Mouse (Mus musculus) megakaryocyte, adult 5-6 weeks (primary cell): ENCODE measurements around the gene Gpr107. TPM values are rescaled to one million over a fixed set of nuclear protein-coding genes. Genes with fewer than 3 reads are reported as not detected.
A peak's percentile ranks its signal among the peaks of the same experiment; 100 is the strongest.

Experiments
- ATAC-seq: 2 replicates; pipeline ENCODE4 v1.8.0; 2016; ENCODE audit warnings: mild to moderate bottlenecking, inconsistent platforms; ENCODE audit not compliant: poor library complexity, severe bottlenecking
- total RNA-seq, 2 experiments: library from RNA; stranded (forward) in 1 of 2; stranded (reverse) in 1 of 2; fragments of 153-499, 151-499 nt in 1 of 2; fragments of 221-1000, 200-1000 nt in 1 of 2; gene quantifications; 2 replicates each; pipeline versions ENCODE4 v1.2.3 to v1.2.4; 2015 to 2017

Gene Gpr107
- total RNA-seq (2015) (22.1 and 22.2 TPM in 2 replicates), total RNA-seq (2017) (29.2 and 32.1 TPM in 2 replicates)

GRCm38 (mm10) chr2:31151892-31152812 lies at the start of gene Gpr107:
TSS of gene Gpr107 (plus strand) at chr2:31152316.
- peak; percentile 98 for ATAC-seq

GRCm38 (mm10) chr2:31103321-31103720 lies 48.8 kb upstream of the Gpr107 start:
- ATAC-seq, result no peak

DNA sequence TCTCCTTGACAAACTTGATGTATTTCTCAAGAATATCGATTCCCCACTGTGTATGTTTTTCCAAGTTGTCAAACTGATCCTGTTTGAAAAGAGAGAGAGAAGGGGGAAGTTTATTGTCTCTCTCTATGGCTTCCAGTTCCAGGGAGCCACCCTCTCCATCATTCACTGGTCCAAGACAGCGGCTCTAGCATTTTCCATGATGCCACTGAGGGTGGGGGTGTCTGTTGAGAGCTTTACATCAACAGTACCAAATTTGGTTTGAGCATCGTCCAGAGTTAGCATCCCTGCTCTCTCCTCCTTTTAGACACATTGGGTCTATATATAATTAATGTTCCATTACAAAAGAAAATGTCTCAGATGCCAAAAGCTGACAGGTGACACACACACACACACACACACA lies 46.8 kb upstream of the Gpr107 start:
- no peak for ATAC-seq

- no peak for ATAC-seq
These were observed 46.1 kb upstream of the Gpr107 start for GRCm38 (mm10) chr2:31106004-31106403.

DNA sequence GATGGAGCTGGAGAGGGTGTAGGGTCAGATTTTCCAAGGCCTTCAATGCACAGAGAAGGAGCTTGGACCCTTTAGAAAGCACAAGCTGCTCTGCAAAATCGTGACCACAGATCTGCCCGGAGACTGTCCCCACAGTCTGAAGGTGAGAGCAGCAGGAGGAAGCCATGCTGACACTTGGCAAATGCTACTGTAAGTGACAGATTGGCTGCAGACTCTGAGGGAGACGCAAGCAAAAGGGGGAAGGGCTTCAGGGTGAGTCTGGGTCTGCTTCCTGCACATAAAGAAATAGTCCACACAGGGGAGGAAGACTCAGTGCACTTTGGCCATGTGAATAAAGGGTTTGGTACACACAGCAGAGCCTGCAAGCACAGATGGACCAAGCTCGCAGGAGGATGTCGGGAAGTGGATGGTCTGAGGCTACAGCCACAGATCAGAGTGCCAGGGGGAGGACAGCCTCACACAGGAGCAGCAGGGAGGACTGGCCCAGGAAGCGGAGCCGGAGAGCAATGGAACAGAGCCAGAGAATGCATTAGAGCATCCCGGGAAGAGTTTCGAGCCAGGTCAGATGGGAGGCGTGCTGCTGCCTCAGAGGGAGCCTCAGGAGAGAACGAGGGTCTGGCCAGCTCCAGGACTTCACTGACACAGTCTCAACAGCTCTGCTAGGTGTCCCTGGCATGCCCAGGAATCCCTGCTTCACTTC lies 45.3 kb upstream of the Gpr107 start:
- 0 out of 2 replicates have a peak, but pooled peaks have one; percentile 30 for ATAC-seq

DNA sequence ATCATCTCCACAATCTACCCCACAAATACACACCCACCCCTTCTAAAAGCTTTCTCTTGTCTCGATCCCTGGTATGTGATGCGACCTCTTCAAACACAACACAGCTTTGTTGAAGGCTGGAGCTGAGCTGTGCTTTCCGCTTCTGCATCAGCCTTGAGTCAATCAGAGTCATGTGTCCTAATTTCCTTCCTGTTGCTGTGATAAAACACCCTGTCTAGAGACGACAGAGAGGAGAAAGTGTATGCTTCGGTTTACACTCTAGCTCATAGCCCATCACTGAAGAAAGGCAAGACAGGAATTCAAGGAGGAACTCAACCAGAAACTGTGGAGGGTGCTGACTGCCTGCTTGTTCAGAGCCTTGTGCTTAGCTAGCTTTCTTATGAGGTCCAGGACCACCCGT lies 43.9 kb upstream of the Gpr107 start:
- peak; percentile 85 for ATAC-seq

- no peak for ATAC-seq
These were observed 42.1 kb upstream of the Gpr107 start for GRCm38 (mm10) chr2:31109960-31110548.

- ATAC-seq, result no peak
These were observed 40.4 kb upstream of the Gpr107 start for GRCm38 (mm10) chr2:31111685-31112084.

DNA sequence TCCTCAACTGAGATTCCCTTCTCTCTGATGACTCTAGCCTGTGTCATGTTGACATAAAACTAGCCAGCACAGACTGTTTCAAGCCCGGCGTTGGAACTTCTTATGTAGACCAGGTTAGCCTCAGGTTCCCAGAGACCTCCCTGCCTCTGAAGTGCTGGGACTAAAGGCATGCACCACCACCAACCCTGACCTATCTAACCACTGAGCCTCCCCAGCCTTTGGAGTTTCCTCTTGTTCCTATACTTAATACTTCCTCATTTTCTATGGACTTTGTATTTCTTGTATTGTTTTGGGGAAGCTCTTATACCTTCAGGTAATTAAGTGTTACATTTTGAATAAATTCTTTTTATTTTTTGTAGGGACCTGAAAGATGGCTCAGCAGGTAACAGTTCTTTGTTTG lies 37.9 kb upstream of the Gpr107 start:
- peak; percentile 57 for ATAC-seq

DNA sequence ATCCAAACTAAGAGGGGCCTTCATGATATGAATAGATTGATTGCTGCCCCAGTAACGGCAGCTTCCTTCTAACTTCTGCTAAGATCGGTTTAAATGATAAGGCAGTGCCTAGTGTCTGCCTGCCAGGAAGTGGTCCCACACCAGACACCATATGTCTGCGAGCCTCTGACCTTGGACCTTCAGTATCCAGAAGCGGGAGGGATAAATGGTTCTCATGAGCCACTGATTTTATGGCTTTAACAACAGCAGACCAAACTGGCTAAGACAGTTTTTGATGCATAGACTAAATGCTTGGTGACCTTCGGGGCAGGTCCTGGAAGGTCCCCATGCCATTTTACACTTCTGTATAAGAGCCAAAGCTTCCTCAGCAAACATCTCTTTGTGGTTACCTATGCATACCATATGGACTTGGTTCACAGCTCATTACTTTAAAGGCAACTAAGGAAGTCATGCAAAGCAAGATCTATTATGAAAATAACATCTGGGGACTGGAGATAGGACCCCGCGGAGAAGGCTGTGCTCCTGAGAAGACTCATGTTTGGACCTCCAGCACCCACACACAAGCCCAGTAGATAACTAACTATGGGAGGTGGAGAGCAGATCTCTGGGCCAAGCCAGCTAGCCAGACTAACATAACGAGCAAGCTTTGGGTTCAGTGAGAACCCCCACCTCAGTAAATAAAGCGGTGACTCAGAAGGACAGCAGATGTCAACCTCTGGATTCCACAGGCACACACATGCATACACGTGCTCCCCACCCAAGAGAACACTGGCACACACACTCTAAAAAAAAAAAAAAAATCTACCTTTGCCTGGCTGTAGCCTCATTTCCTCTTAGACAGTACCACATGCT lies 36.8 kb upstream of the Gpr107 start:
- peak; percentile 48 for ATAC-seq

DNA sequence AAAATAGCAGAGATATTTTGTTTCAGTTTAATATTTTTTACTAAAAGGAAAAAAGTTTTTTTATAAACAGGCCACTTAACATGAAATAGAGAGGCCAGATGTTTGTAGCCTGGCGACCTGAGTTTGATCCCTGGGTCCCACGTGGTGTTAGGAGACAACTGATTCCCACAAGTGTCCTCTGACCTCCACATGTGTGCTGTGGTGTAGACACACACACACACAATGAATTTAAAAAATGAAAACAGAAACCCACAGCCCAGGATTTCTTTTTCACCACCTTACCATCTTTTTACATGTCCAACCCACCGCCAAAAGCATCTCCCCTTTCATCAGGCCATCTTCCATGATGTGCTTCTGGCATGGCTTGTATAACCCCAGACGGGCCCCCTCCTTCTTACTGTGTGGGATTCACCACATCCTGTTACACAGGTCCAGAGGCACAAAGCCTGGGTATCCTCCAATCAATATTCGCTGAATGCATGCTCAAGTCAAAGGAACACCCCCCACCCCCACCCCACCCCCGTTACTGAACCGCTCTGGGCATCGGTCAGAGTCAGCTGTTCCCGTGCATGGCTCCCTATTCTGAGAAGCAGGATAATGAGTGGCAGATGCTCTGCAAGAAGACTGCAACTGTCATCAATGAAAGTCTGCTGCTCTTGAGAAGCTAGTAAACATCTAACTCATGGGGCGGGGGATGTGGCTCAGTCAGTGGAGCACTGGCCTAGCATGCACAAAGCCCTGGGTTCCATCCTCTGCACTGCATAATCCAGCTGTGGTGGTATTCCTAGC lies 36.0 kb upstream of the Gpr107 start:
- ATAC-seq, result peak; percentile 43; the same call in 1 of the 2 replicates

DNA sequence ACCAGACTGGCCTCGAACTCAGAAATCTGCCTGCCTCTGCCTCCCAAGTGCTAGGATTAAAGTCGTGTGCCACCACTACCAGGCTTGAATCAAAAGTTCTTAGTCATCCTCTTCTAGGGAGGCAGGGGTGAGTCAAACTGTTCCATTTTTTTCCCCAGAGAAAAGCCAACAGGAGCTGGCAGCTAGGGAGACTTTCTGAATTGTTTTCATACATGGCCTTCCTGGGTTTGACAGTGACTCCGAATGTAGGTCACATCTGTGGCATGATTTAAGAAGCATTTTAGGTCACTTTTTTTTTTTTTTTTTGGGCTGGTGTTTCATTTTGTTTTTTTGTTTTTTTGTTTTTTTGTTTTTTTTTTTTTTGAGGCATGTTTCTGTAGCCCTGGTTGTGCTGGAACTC lies 33.9 kb upstream of the Gpr107 start:
- no peak for ATAC-seq

GRCm38 (mm10) chr2:31118639-31119380 lies 33.3 kb upstream of the Gpr107 start:
- ATAC-seq, result no peak

- ATAC-seq, result no peak
These were observed 32.3 kb upstream of the Gpr107 start for GRCm38 (mm10) chr2:31119795-31120194.

GRCm38 (mm10) chr2:31121131-31121693 lies 30.9 kb upstream of the Gpr107 start:
- ATAC-seq, result no peak

DNA sequence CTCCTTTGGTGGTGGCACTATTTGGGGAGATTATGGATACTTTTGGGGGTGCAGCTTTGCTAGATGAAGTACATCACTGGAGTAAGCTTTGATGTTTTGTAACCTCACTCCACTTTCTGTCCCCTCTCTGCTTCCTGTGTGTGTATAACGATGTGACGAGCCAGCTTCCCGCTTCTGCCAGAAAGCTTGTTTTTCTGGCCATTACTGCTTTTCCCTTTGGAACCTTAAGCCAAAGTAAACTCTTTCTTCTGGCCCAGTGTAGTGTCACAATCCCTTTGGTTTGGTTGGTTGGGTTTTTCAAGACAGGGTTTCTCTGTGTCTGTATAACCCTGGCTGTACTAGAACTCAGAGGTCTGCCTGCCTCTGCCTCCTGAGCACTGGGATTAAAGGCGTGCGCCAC lies 29.3 kb upstream of the Gpr107 start:
- ATAC-seq, result no peak

DNA sequence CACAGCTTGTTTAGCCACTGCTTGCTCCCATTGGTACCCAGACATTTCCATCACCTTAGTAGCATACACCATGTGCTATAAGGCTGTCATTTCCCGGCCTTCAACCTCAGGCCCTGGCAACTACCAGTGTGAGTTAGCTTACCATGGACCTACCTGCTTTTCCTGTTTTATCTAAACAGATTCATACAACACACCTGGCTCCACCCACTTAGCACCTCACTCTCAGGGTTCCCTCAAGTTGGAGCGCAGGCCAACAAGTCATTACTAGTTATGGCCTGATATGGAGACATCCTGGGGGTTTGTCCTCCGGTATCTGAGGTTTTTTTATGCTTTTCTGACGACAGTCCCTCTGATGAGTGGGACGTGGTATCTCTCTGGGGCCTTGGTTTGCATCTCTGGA lies 28.6 kb upstream of the Gpr107 start:
- no peak for ATAC-seq

GRCm38 (mm10) chr2:31124694-31125093 lies 27.4 kb upstream of the Gpr107 start:
- ATAC-seq, result no peak

- no peak for ATAC-seq
These were observed 27.0 kb upstream of the Gpr107 start for GRCm38 (mm10) chr2:31125156-31125555.
